Comparison of ENCODE assay signal across 10 mouse cellular contexts in genomic region chr7:141491151-141491550, GRCm38 (mm10). TPM values are rescaled to one million over a fixed set of nuclear protein-coding genes. Genes with fewer than 3 reads are reported as not detected.
DNase-seq lines count a peak whose midpoint lies in the region; ATAC-seq and TF ChIP-seq lines count a peak whose summit lies in the region.
"Had no signal": no experiment of that assay in that cellular context is flagged by ENCODE, and none has a peak within 500 bp of the region (broad histone marks: within the 10 kb centered on the region; RNA-seq: fewer than 3 reads in every experiment).

No protein-coding gene starts in this region.

- no peak overlapping the region for H3K4me3 ChIP-seq in forebrain, postnatal 0 days (ENCODE audit: low read depth, low read length)
- H3K4me3 ChIP-seq in forebrain, embryonic 15.5 days: no peak overlapping the region
- no peak overlapping the region for H3K4me3 ChIP-seq in liver, embryonic 13.5 days (replicated peaks)
- no peak overlapping the region for H3K4me3 ChIP-seq in forebrain, embryonic 10.5 days
- H3K4me3 ChIP-seq: neural tube, embryonic 12.5 days had no signal

- H3K9me3 ChIP-seq in forebrain, postnatal 0 days (ENCODE audit: low read length): no peaks in the 10 kb centered on the region
- H3K9me3 ChIP-seq in forebrain, embryonic 15.5 days: no peaks in the 10 kb centered on the region
- no peaks in the 10 kb centered on the region for H3K9me3 ChIP-seq in liver, embryonic 13.5 days (replicated peaks)
- H3K9me3 ChIP-seq in forebrain, embryonic 10.5 days: no peaks in the 10 kb centered on the region
- H3K9me3 ChIP-seq: neural tube, embryonic 12.5 days had no signal

- no peak for DNase-seq in forebrain, postnatal 0 days
- DNase-seq in thymus, postnatal 0 days (ENCODE audit: low spot score): peak; percentile 34
- no peak for DNase-seq in thymus, adult 18-20 months
- DNase-seq in liver, embryonic 13.5 days: peak; percentile 53
- no peak for DNase-seq in left cerebral cortex, postnatal 10 days (ENCODE audit: extremely low spot score in 1 of 2, low spot score in 2 of 2)
- DNase-seq in forebrain, embryonic 10.5 days (ENCODE audit: extremely low spot score, low spot score): no peak
- no peak for DNase-seq in urinary bladder, adult 2 months (ENCODE audit: low spot score)
- DNase-seq: gastrocnemius, postnatal 25 days had no signal

- TF ChIP-seq CTCF in forebrain, postnatal 0 days (IDR thresholded peaks at IDR 0.05; ENCODE audit: low read depth): peak; percentile 17; the same call in 1 of the 2 replicates

- ATAC-seq in forebrain, postnatal 0 days: no peak
- ATAC-seq in forebrain, embryonic 15.5 days (replicated peaks): no peak
- ATAC-seq in liver, embryonic 13.5 days (ENCODE audit: low read depth): peak; percentile 67

- intact Hi-C loops in left cerebral cortex, postnatal 10 days (cut with DNase I): no loop called here

- no peaks in the 10 kb centered on the region for H3K27me3 ChIP-seq in forebrain, postnatal 0 days (ENCODE audit: insufficient read depth, low read length)
- no peaks in the 10 kb centered on the region for H3K27me3 ChIP-seq in forebrain, embryonic 15.5 days
- H3K27me3 ChIP-seq in liver, embryonic 13.5 days: no peaks in the 10 kb centered on the region
- no peaks in the 10 kb centered on the region for H3K27me3 ChIP-seq in forebrain, embryonic 10.5 days (ENCODE audit: poor library complexity, severe bottlenecking)
- H3K27me3 ChIP-seq: neural tube, embryonic 12.5 days had no signal

- no peak overlapping the region for H3K4me2 ChIP-seq in forebrain, postnatal 0 days (ENCODE audit: low read depth)
- H3K4me2 ChIP-seq in forebrain, embryonic 15.5 days (replicated peaks): no peak overlapping the region
- no peak overlapping the region for H3K4me2 ChIP-seq in liver, embryonic 13.5 days
- H3K4me2 ChIP-seq: neural tube, embryonic 12.5 days had no signal

- H3K27ac ChIP-seq in forebrain, postnatal 0 days (ENCODE audit: low read depth, low read length): no peak overlapping the region
- H3K27ac ChIP-seq in forebrain, embryonic 15.5 days (replicated peaks): no peak overlapping the region
- no peak overlapping the region for H3K27ac ChIP-seq in liver, embryonic 13.5 days
- no peak overlapping the region for H3K27ac ChIP-seq in forebrain, embryonic 10.5 days
- H3K27ac ChIP-seq: neural tube, embryonic 12.5 days had no signal

- no peaks in the 10 kb centered on the region for H3K4me1 ChIP-seq in forebrain, postnatal 0 days (ENCODE audit: insufficient read depth)
- no peaks in the 10 kb centered on the region for H3K4me1 ChIP-seq in forebrain, embryonic 15.5 days
- peaks cover 9% of the 10 kb centered on the region; the same call in 1 of the 2 replicates for H3K4me1 ChIP-seq in liver, embryonic 13.5 days (replicated peaks)
- no peaks in the 10 kb centered on the region for H3K4me1 ChIP-seq in forebrain, embryonic 10.5 days

- H3K36me3 ChIP-seq in forebrain, postnatal 0 days (ENCODE audit: insufficient read depth): peaks cover 29% of the 10 kb centered on the region
- no peaks in the 10 kb centered on the region for H3K36me3 ChIP-seq in forebrain, embryonic 15.5 days
- peaks cover 61% of the 10 kb centered on the region for H3K36me3 ChIP-seq in liver, embryonic 13.5 days
- peaks cover 48% of the 10 kb centered on the region for H3K36me3 ChIP-seq in forebrain, embryonic 10.5 days (replicated peaks)

- no peak overlapping the region for H3K9ac ChIP-seq in forebrain, postnatal 0 days
- H3K9ac ChIP-seq in forebrain, embryonic 15.5 days (replicated peaks): no peak overlapping the region
- H3K9ac ChIP-seq in liver, embryonic 13.5 days: no peak overlapping the region
- H3K9ac ChIP-seq: neural tube, embryonic 12.5 days had no signal

- WGBS in forebrain, postnatal 0 days: 79% methylated on average over 2 of the region's 2 CpGs
- 89% methylated on average over 2 of the region's 2 CpGs for WGBS in forebrain, embryonic 15.5 days
- 19% methylated on average over 2 of the region's 2 CpGs for WGBS in liver, embryonic 13.5 days (ENCODE audit: insufficient replicate concordance)
- WGBS in forebrain, embryonic 10.5 days: 79% methylated on average over 2 of the region's 2 CpGs

RNA-seq across cellular contexts. Expression of gene Tspan4, which starts 16.1 kb away (rescaled TPM):
- 52.5 and 79.6 TPM in 2 replicates for total RNA-seq in forebrain, postnatal 0 days (2014; rRNA removed)
- polyA plus RNA-seq in forebrain, postnatal 0 days (2015; fragmentation: Nextera tagmentation; extraction: Ambion mirVana): 54.9 and 57.9 TPM in 2 replicates
- polyA plus RNA-seq in forebrain, embryonic 15.5 days (2015; fragmentation: Nextera tagmentation; extraction: Ambion mirVana): 25.6 and 27.3 TPM in 2 replicates
- 24.7 and 28.5 TPM in 2 replicates for polyA plus RNA-seq in thymus, postnatal 0 days (2015; fragmentation: Nextera tagmentation; extraction: Ambion mirVana)
- polyA plus RNA-seq in liver, embryonic 13.5 days (2015; fragmentation: Nextera tagmentation; extraction: Ambion mirVana): 49.3 and 49.7 TPM in 2 replicates
- 10 to 100 TPM; 29.0 to 35.4 TPM for total RNA-seq in left cerebral cortex, postnatal 10 days (2021)
- 31.4 and 37.9 TPM in 2 replicates for polyA plus RNA-seq in forebrain, embryonic 10.5 days (2016; fragmentation: Nextera tagmentation; extraction: Ambion mirVana)
- polyA plus RNA-seq in urinary bladder, adult 2 months (2012; rRNA removed): 161 and 196 TPM in 2 replicates

RNA-seq across cellular contexts. Expression of gene Polr2l, which starts 16.2 kb away (rescaled TPM):
- 21.1 and 24.6 TPM in 2 replicates for total RNA-seq in forebrain, postnatal 0 days (2014; rRNA removed)
- 73.2 and 74.8 TPM in 2 replicates for polyA plus RNA-seq in forebrain, postnatal 0 days (2015; fragmentation: Nextera tagmentation; extraction: Ambion mirVana)
- polyA plus RNA-seq in forebrain, embryonic 15.5 days (2015; fragmentation: Nextera tagmentation; extraction: Ambion mirVana): 68.3 and 73.2 TPM in 2 replicates
- 73.5 and 85.3 TPM in 2 replicates for polyA plus RNA-seq in thymus, postnatal 0 days (2015; fragmentation: Nextera tagmentation; extraction: Ambion mirVana)
- 63.9 and 72.4 TPM in 2 replicates for polyA plus RNA-seq in liver, embryonic 13.5 days (2015; fragmentation: Nextera tagmentation; extraction: Ambion mirVana)
- 10 to 100 TPM; 43.8 to 45.0 TPM for total RNA-seq in left cerebral cortex, postnatal 10 days (2021)
- polyA plus RNA-seq in forebrain, embryonic 10.5 days (2016; fragmentation: Nextera tagmentation; extraction: Ambion mirVana): 87.0 and 95.7 TPM in 2 replicates
- 41.8 and 48.1 TPM in 2 replicates for polyA plus RNA-seq in urinary bladder, adult 2 months (2012; rRNA removed)

RNA-seq across cellular contexts. Expression of gene Cd151, which starts 24.0 kb away (rescaled TPM):
- 55.8 and 62.4 TPM in 2 replicates for total RNA-seq in forebrain, postnatal 0 days (2014; rRNA removed)
- polyA plus RNA-seq in forebrain, postnatal 0 days (2015; fragmentation: Nextera tagmentation; extraction: Ambion mirVana): 12.4 and 18.7 TPM in 2 replicates
- polyA plus RNA-seq in forebrain, embryonic 15.5 days (2015; fragmentation: Nextera tagmentation; extraction: Ambion mirVana): 15.9 and 18.6 TPM in 2 replicates
- 11.7 and 13.0 TPM in 2 replicates for polyA plus RNA-seq in thymus, postnatal 0 days (2015; fragmentation: Nextera tagmentation; extraction: Ambion mirVana)
- polyA plus RNA-seq in liver, embryonic 13.5 days (2015; fragmentation: Nextera tagmentation; extraction: Ambion mirVana): 4.1 and 5.0 TPM in 2 replicates
- 10 to 100 TPM; 31.8 to 33.7 TPM for total RNA-seq in left cerebral cortex, postnatal 10 days (2021)
- polyA plus RNA-seq in forebrain, embryonic 10.5 days (2016; fragmentation: Nextera tagmentation; extraction: Ambion mirVana): 15.2 and 17.7 TPM in 2 replicates
- 280 and 288 TPM in 2 replicates for polyA plus RNA-seq in urinary bladder, adult 2 months (2012; rRNA removed)

RNA-seq across cellular contexts. Expression of gene Cracr2b, which starts 30.3 kb away (rescaled TPM):
- 4.5 and 7.2 TPM in 2 replicates for total RNA-seq in forebrain, postnatal 0 days (2014; rRNA removed)
- 5.2 and 6.7 TPM in 2 replicates for polyA plus RNA-seq in forebrain, postnatal 0 days (2015; fragmentation: Nextera tagmentation; extraction: Ambion mirVana)
- polyA plus RNA-seq in forebrain, embryonic 15.5 days (2015; fragmentation: Nextera tagmentation; extraction: Ambion mirVana): 5.0 and 8.5 TPM in 2 replicates
- polyA plus RNA-seq in thymus, postnatal 0 days (2015; fragmentation: Nextera tagmentation; extraction: Ambion mirVana): 6.1 and 8.9 TPM in 2 replicates
- 3.6 and 4.0 TPM in 2 replicates for polyA plus RNA-seq in liver, embryonic 13.5 days (2015; fragmentation: Nextera tagmentation; extraction: Ambion mirVana)
- 1 to 10 TPM; 3.4 to 5.8 TPM for total RNA-seq in left cerebral cortex, postnatal 10 days (2021)
- polyA plus RNA-seq in forebrain, embryonic 10.5 days (2016; fragmentation: Nextera tagmentation; extraction: Ambion mirVana): 6.2 and 7.3 TPM in 2 replicates
- 24.0 and 25.8 TPM in 2 replicates for polyA plus RNA-seq in urinary bladder, adult 2 months (2012; rRNA removed)

RNA-seq across cellular contexts. Expression of gene Pnpla2, which starts 36.2 kb away (rescaled TPM):
- 6.2 and 7.7 TPM in 2 replicates for total RNA-seq in forebrain, postnatal 0 days (2014; rRNA removed)
- polyA plus RNA-seq in forebrain, postnatal 0 days (2015; fragmentation: Nextera tagmentation; extraction: Ambion mirVana): 18.3 and 22.4 TPM in 2 replicates
- polyA plus RNA-seq in forebrain, embryonic 15.5 days (2015; fragmentation: Nextera tagmentation; extraction: Ambion mirVana): 21.5 and 22.0 TPM in 2 replicates
- 49.2 and 50.5 TPM in 2 replicates for polyA plus RNA-seq in thymus, postnatal 0 days (2015; fragmentation: Nextera tagmentation; extraction: Ambion mirVana)
- polyA plus RNA-seq in liver, embryonic 13.5 days (2015; fragmentation: Nextera tagmentation; extraction: Ambion mirVana): 11.9 and 13.8 TPM in 2 replicates
- 10 to 100 TPM; 19.2 to 25.5 TPM for total RNA-seq in left cerebral cortex, postnatal 10 days (2021)
- polyA plus RNA-seq in forebrain, embryonic 10.5 days (2016; fragmentation: Nextera tagmentation; extraction: Ambion mirVana): 15.9 and 18.2 TPM in 2 replicates
- 108 and 133 TPM in 2 replicates for polyA plus RNA-seq in urinary bladder, adult 2 months (2012; rRNA removed)

Comparison
In these comparisons a context has a peak if more than half of its experiments do, and no peak if none do; other contexts are left out.
1. DNase-seq: peak in thymus, postnatal 0 days (single experiment) and liver, embryonic 13.5 days (single experiment); none in forebrain, postnatal 0 days (single experiment), thymus, adult 18-20 months (0 of 2), left cerebral cortex, postnatal 10 days (0 of 2), forebrain, embryonic 10.5 days (single experiment) and urinary bladder, adult 2 months (single experiment).
2. RNA of gene Cd151, which starts 24.0 kb away (polyA plus RNA-seq): 280 to 288 TPM in urinary bladder, adult 2 months; 15.9 to 18.6 TPM in forebrain, embryonic 15.5 days, 15.2 to 17.7 TPM in forebrain, embryonic 10.5 days, 12.4 to 18.7 TPM in forebrain, postnatal 0 days, 11.7 to 13.0 TPM in thymus, postnatal 0 days and 4.1 to 5.0 TPM in liver, embryonic 13.5 days; every median in the first group is over 10 times any median in the second.